Mouse (Mus musculus) embryonic facial prominence, embryonic 14.5 days (tissue): ENCODE measurements around the gene Efcc1. TPM values are rescaled to one million over a fixed set of nuclear protein-coding genes. Genes with fewer than 3 reads are reported as not detected.

ENCODE experiments used
- ATAC-seq: fragments of 200-750 bp; cut with Nextera tagmentation; 2 replicates; pipeline ENCODE4 v1.8.0; 2017; ENCODE audit warnings: low read depth, moderate number of reproducible peaks, moderate TSS enrichment
- DNase-seq: peaks from one replicate; pipeline ENCODE4 v3.0.0-alpha.2; 2015; ENCODE audit warnings: low spot score
- H3K27ac ChIP-seq: fragments of 300-500 bp; sonication (generic); replicated peaks from 2 replicates; pipeline ENCODE4 v1.5.1; 2014; ENCODE audit warnings: low read depth, mild to moderate bottlenecking, low read length, moderate library complexity
- H3K27me3 ChIP-seq: fragments of 300-500 bp; sonication (generic); replicated peaks from 2 replicates; pipeline ENCODE4 v1.6.1; 2014; ENCODE audit warnings: low read length; ENCODE audit not compliant: control insufficient read depth, insufficient read depth
- H3K36me3 ChIP-seq: fragments of 300-500 bp; sonication (generic); 2 replicates; pipeline ENCODE4 v1.6.1; 2014; ENCODE audit warnings: low read length, mixed read lengths; ENCODE audit not compliant: control insufficient read depth, insufficient read depth
- H3K4me1 ChIP-seq: fragments of 300-500 bp; sonication (generic); 2 replicates; pipeline ENCODE4 v1.6.1; 2014; ENCODE audit warnings: antibody characterized with exemption, low read length; ENCODE audit not compliant: control insufficient read depth, insufficient read depth
- H3K4me2 ChIP-seq: fragments of 300-500 bp; sonication (generic); 2 replicates; pipeline ENCODE4 v1.6.1; 2014; ENCODE audit warnings: low read depth, mild to moderate bottlenecking, low read length, moderate library complexity, mixed read lengths
- H3K4me3 ChIP-seq: fragments of 300-500 bp; sonication (generic); 2 replicates; pipeline ENCODE4 v1.5.1; 2014; ENCODE audit warnings: low read depth, mild to moderate bottlenecking, low read length
- H3K9ac ChIP-seq: fragments of 300-500 bp; sonication (generic); 2 replicates; pipeline ENCODE4 v1.6.1; 2014; ENCODE audit warnings: low read depth, mild to moderate bottlenecking, low read length, moderate library complexity, mixed read lengths
- H3K9me3 ChIP-seq: fragments of 300-500 bp; sonication (generic); 2 replicates; pipeline ENCODE4 v1.6.1; 2016; ENCODE audit warnings: low read length; ENCODE audit not compliant: control insufficient read depth
- WGBS: fragments of 180-500 bp; shearing (Covaris S2); extraction: QIAGEN DNeasy Blood & Tissue Kit; methylation state at CpG from one replicate; pipeline ENCODE4 v1.1.7; 2014; 5-methylcytosine and 5-hydroxymethylcytosine counted together
- polyA plus RNA-seq: library from polyadenylated mRNA; unstranded; fragments of >200 nt; fragmentation: Nextera tagmentation; extraction: Ambion mirVana; gene quantifications from 2 replicates; pipeline ENCODE4 v1.2.1, GENCODE M21; 2014

Gene Efcc1
- polyA plus RNA-seq, 1 experiment from 2014 or later, result 1.9 TPM

- Histone ChIP-seq H3K9me3 (no peaks in the 10 kb centered on the region), H3K27me3 (peaks cover 42% of the 10 kb centered on the region), H3K4me3 (no peak overlapping the region), H3K9ac (no peak overlapping the region), H3K36me3 (no peaks in the 10 kb centered on the region), H3K27ac (no peak overlapping the region), H3K4me1 (0 out of 2 replicates have a peak, but pooled peaks cover 6% of the 10 kb centered on the region), H3K4me2 (no peak overlapping the region)
- WGBS, result 57% methylated on average over 3 of the region's 3 CpGs
- ATAC-seq, result no peak
- no peak for DNase-seq
These were observed 2.6 kb upstream of the Efcc1 start for GRCm38 (mm10) chr6:87728102-87728501.

- 14% methylated on average over 13 of the region's 13 CpGs for WGBS
- H3K9ac ChIP-seq, result peak overlapping the region; percentile 64
These were observed 528 bp upstream of the Efcc1 start for GRCm38 (mm10) chr6:87730141-87730540.

GRCm38 (mm10) chr6:87731463-87732095 lies 910 bp downstream of the Efcc1 start:
- H3K27ac ChIP-seq, result no peak overlapping the region
- peak overlapping the region; percentile 64 for H3K9ac ChIP-seq
- peaks cover 7% of the 10 kb centered on the region; the same call in 1 of the 2 replicates for H3K4me1 ChIP-seq
- H3K36me3 ChIP-seq, result no peaks in the 10 kb centered on the region
- H3K9me3 ChIP-seq, result no peaks in the 10 kb centered on the region
- WGBS, result 4% methylated on average over 8 of the region's 19 CpGs
- peak overlapping the region; percentile 48 for H3K4me3 ChIP-seq
- peak overlapping the region; percentile 97 for H3K4me2 ChIP-seq
- H3K27me3 ChIP-seq, result peaks cover 59% of the 10 kb centered on the region
- DNase-seq (no peak), ATAC-seq (no peak)

More at GRCm38 (mm10) chr6:87730141-87730540, 528 bp upstream of the Efcc1 start:
- H3K27me3 ChIP-seq, result peaks cover 59% of the 10 kb centered on the region
- H3K4me1 ChIP-seq, result peaks cover 7% of the 10 kb centered on the region; the same call in 1 of the 2 replicates
- no peak overlapping the region for H3K27ac ChIP-seq
- H3K36me3 ChIP-seq, result no peaks in the 10 kb centered on the region
- ATAC-seq (no peak), DNase-seq (no peak)
- no peaks in the 10 kb centered on the region for H3K9me3 ChIP-seq
- H3K4me3 ChIP-seq, result peak overlapping the region; percentile 48
- H3K4me2 ChIP-seq, result peak overlapping the region; percentile 97

GRCm38 (mm10) chr6:87732151-87733011 lies 1.7 kb downstream of the Efcc1 start:
- H3K27me3 ChIP-seq, result peaks cover 59% of the 10 kb centered on the region
- peak overlapping the region; percentile 46; the same call in 1 of the 2 replicates for H3K9ac ChIP-seq
- H3K4me1 ChIP-seq, result peaks cover 7% of the 10 kb centered on the region; the same call in 1 of the 2 replicates
- H3K4me2 ChIP-seq, result peak overlapping the region; percentile 97
- H3K36me3 ChIP-seq, result no peaks in the 10 kb centered on the region
- peak overlapping the region; percentile 48 for H3K4me3 ChIP-seq
- WGBS, result 3% methylated on average over 25 of the region's 53 CpGs
- DNase-seq, result no peak
- H3K27ac ChIP-seq, result no peak overlapping the region
- no peak for ATAC-seq
- no peaks in the 10 kb centered on the region for H3K9me3 ChIP-seq

- Histone ChIP-seq H3K27ac (no peak overlapping the region), H3K9me3 (no peaks in the 10 kb centered on the region), H3K27me3 (peaks cover 59% of the 10 kb centered on the region), H3K4me2 (peak overlapping the region; percentile 97), H3K36me3 (no peaks in the 10 kb centered on the region), H3K4me1 (peaks cover 7% of the 10 kb centered on the region; the same call in 1 of the 2 replicates), H3K4me3 (peak overlapping the region; percentile 48), H3K9ac (no peak overlapping the region)
- DNase-seq (peak; percentile 86), ATAC-seq (peak; percentile 27; the same call in 1 of the 2 replicates)
- 24% methylated on average over 14 of the region's 14 CpGs for WGBS
These were observed 2.7 kb downstream of the Efcc1 start for GRCm38 (mm10) chr6:87733131-87733930.

GRCm38 (mm10) chr6:87734136-87734535 lies 3.5 kb downstream of the Efcc1 start:
- no peak overlapping the region for H3K4me2 ChIP-seq
- H3K4me1 ChIP-seq, result peaks cover 7% of the 10 kb centered on the region; the same call in 1 of the 2 replicates

GRCm38 (mm10) chr6:87736923-87737322 lies 6.3 kb downstream of the Efcc1 start:
- Histone ChIP-seq H3K27me3 (peaks cover 29% of the 10 kb centered on the region), H3K36me3 (no peaks in the 10 kb centered on the region), H3K4me3 (no peak overlapping the region), H3K27ac (no peak overlapping the region), H3K9ac (no peak overlapping the region), H3K4me1 (peaks cover 2% of the 10 kb centered on the region; the same call in 1 of the 2 replicates), H3K9me3 (no peaks in the 10 kb centered on the region), H3K4me2 (no peak overlapping the region)
- DNase-seq (no peak), ATAC-seq (no peak)
- 77% methylated on average over 4 of the region's 4 CpGs for WGBS

More at GRCm38 (mm10) chr6:87734136-87734535, 3.5 kb downstream of the Efcc1 start:
- 57% methylated on average over 5 of the region's 5 CpGs for WGBS
- no peak for DNase-seq
- Histone ChIP-seq H3K9me3 (no peaks in the 10 kb centered on the region), H3K27me3 (peaks cover 57% of the 10 kb centered on the region), H3K4me3 (no peak overlapping the region), H3K27ac (no peak overlapping the region), H3K9ac (no peak overlapping the region), H3K36me3 (no peaks in the 10 kb centered on the region)
- no peak for ATAC-seq
